Mouse (Mus musculus): ENCODE measurements around the gene Hsd17b1.

DNA sequence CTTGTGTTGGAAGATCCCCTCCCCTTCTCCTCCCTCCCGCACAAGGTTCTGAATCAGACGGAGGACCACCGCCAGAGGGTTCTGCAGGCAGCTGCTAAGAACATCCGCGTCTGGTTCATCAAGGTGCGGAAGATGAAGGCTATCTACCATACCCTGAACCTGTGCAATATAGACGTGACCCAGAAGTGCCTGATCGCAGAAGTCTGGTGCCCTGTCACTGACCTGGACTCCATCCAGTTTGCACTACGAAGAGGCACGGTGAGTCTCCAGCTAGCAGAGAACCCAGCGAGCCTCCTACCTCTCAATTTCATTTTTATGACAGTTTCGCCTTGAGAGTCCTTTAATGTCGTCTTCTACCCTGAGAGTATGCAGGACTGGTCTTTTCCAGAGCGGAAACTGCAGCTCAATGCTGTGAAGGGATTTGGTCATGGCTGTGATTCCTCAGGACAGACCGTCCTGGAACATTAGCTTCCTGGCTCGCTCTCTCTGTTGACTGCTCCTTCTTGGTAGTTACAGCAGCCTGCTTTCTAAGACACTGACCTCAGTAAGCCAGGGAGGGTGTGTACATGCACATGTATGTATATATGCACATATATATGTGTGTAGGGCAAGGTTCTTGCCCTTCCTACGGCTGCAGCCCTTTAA is 44.2 kb upstream of the Hsd17b1 start:
- no peak for TF ChIP-seq MXI1 (IDR thresholded peaks at IDR 0.05; ENCODE audit: low read depth, low read length)
- TF ChIP-seq RCOR1 (IDR thresholded peaks at IDR 0.05; ENCODE audit: low read depth, low read length) = no peak
- TF ChIP-seq CTCF (IDR thresholded peaks at IDR 0.05 in 2 of 3, conservative IDR thresholded peaks at IDR 0.05 in 1 of 3; ENCODE audit: control insufficient read depth in 1 of 3, insufficient read depth in 1 of 3, low read depth in 2 of 3, low read length in 3 of 3, poor library complexity in 1 of 3, severe bottlenecking in 1 of 3) = no peak
- no peak for TF ChIP-seq USF2 (IDR thresholded peaks at IDR 0.05; ENCODE audit: borderline replicate concordance in 1 of 2, insufficient read depth in 1 of 2, low read depth in 1 of 2, low read length in 2 of 2)
- TF ChIP-seq UBTF (IDR thresholded peaks at IDR 0.05; ENCODE audit: borderline replicate concordance, insufficient read depth, low read depth, low read length) = no peak

Measured in MEL (cell line).